Mouse (Mus musculus) bone marrow, adult 2 months (tissue): ENCODE data around the gene Il20rb.

ENCODE experiments used
- CTCF ChIP-seq: fragments of 200-500 bp; IDR thresholded peaks from 2 replicates; pipeline ENCODE4 v1.5.1; 2011; ENCODE audit warnings: low read length, control low read depth; ENCODE audit not compliant: control insufficient read depth, insufficient read depth
- POLR2A ChIP-seq: fragments of 200-500 bp; IDR thresholded peaks from 2 replicates; pipeline ENCODE4 v1.6.1; 2011; ENCODE audit warnings: low read depth, mild to moderate bottlenecking, control low read depth, low read length, borderline replicate concordance; ENCODE audit not compliant: control insufficient read depth

DNA sequence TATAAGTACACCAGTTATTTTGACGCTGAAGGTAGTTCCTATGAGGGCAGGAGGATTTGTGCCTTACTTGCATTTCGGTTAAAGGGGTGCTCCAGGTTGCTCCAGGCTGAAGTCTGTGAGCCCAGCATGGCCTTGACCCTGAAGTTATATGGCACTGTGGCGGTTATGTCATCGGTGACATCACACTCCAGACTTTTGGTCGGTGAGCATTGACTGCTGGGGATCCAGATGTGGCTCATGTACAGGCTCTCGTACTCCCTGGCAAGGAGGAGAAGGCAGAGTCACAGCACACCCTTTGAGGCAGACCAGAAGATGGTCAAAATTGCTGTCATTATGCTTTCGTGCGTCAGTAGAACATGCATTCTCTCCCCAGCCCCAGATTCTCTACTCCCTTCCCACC lies 13.7 kb downstream of the Il20rb start:
- TF ChIP-seq CTCF (no peak), POLR2A (no peak)
